Mouse (Mus musculus): ENCODE measurements around the gene Scly. TPM values are rescaled to one million over a fixed set of nuclear protein-coding genes. Genes with fewer than 3 reads are reported as not detected.

The Scly gene
- total RNA-seq, 1 experiment from 2014 or later = 23.2 TPM

DNA sequence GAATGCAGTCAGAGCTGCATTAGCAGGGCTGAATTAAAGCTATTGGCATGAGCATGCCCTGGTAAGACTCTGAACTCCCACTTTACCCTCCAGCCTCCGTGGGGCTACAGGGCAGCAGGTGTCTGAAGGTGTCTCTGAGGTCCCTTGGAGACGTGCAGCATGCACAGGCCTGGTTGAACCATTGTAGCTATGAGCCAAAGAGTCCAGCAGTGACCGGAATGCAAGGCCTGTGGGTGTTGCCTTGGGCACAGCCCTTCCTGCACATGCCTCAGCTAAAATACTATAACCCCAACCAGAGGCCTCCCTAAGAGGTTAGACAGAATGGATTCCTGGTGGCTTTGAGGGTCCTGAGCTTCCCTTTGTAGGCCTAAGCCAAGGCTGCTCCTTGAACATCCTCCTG is 53.1 kb downstream of the Scly start:
- no peak for ATAC-seq (replicated peaks; ENCODE audit: low read depth, poor library complexity, severe bottlenecking)

DNA sequence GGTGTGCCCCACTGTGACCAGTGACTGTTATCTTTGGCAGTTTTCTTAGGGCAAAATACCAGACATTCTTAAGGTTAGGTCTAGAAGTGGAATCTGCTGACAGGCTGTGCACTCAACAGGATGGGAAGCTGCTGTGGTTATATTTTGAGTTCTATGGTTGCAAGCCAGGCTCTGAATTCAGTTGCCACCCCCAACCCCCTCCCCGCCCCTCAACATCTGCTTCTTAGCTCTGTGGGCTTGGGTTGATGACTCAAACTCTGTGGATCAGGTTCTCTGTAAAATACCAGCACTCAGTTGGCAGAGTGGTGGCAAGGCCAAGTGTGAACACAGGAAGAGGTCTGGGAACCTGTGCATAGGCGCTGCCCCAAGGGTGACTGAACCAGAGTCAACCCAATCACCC is 54.1 kb downstream of the Scly start:
- ATAC-seq (replicated peaks; ENCODE audit: low read depth, poor library complexity, severe bottlenecking) = no peak

GRCm38 (mm10) chr1:91356105-91356504 is 58.0 kb downstream of the Scly start:
- no peak for ATAC-seq (replicated peaks; ENCODE audit: low read depth, poor library complexity, severe bottlenecking)

- no peak for ATAC-seq (replicated peaks; ENCODE audit: low read depth, poor library complexity, severe bottlenecking)
Observed at GRCm38 (mm10) chr1:91362113-91362512, 64.0 kb downstream of the Scly start.

- no peak for ATAC-seq (replicated peaks; ENCODE audit: low read depth, poor library complexity, severe bottlenecking)
Observed at GRCm38 (mm10) chr1:91364822-91365644, 66.9 kb downstream of the Scly start.

- ATAC-seq (replicated peaks; ENCODE audit: low read depth, poor library complexity, severe bottlenecking) = no peak
Observed at GRCm38 (mm10) chr1:91365816-91366214, 67.7 kb downstream of the Scly start.

- peak; percentile 83 for ATAC-seq (replicated peaks; ENCODE audit: low read depth, poor library complexity, severe bottlenecking)
Observed at GRCm38 (mm10) chr1:91366215-91367108, 68.3 kb downstream of the Scly start, which contains the start of gene Erfe. TSS of gene Erfe (plus strand) at chr1:91366430.

DNA sequence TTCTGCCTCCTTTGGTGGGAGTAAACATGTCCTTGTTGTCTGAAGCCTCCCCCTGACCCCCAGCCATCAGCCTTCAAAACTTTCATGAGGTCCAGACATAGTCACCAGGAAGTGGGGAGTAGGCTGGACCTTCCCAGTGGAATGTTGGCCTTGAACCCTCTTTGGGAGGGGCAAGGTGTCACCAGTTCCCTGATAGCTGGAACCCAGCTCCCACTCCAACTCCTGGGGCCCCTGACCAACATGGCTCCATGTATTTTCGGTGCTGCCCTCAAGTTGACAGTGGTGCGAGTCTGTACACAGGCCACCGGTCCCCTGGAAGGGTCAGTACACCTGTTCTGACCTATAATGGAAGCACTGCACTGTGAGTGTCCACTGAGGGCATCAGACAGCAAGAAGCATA is 69.2 kb downstream of the Scly start:
- ATAC-seq (replicated peaks; ENCODE audit: low read depth, poor library complexity, severe bottlenecking) = no peak

DNA sequence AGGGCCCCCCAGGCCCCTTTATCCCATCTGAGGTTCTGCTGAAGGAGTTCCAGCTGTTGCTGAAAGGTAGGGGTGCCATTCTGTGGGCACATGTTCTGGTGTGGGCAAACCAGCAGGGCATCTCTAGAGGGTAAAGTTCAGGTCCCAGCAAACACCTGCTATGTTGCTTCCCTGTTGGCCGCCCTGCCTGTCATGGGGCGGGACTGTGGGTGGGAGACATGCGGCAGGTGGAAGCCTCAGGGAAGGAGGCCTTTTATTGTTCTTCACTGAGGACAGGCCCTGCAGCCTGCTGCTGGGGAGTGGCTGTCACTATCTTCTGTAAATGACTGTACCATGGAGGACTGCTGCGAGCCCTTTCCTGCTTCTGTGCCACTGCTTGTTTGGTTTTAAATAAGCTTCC is 71.3 kb downstream of the Scly start:
- ATAC-seq (replicated peaks; ENCODE audit: low read depth, poor library complexity, severe bottlenecking) = no peak

DNA sequence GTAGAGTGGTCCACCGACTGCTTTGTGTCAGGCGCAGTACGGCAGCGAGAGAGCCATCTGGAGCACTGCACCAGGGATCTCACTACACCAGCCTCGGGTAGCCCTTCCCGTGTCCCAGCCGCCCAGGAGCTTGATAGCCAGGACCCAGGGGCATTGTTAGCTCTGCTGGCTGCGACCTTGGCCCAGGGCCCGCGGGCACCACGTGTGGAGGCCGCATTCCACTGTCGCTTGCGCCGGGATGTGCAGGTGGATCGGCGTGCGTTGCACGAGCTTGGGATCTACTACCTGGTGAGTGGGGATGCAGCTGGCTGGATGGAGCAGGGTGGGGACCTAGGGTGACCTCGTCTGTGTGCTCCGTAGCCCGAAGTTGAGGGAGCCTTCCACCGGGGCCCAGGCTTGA is 71.9 kb downstream of the Scly start:
- ATAC-seq (replicated peaks; ENCODE audit: low read depth, poor library complexity, severe bottlenecking) = no peak

Other genes starting within 250 kb of the Scly start
- gene Rbm44, start 153.2 kb upstream of the Scly start, total RNA-seq (2017) = 7.7 and 10.4 TPM in 2 replicates
- 89.1 and 108 TPM in 2 replicates for gene Ramp1, start 118.5 kb upstream of the Scly start, total RNA-seq (2017)
- 35.2 and 44.8 TPM in 2 replicates for gene Ube2f, start 48.0 kb upstream of the Scly start, total RNA-seq (2017)
- 0.14 TPM in 1 of 2 replicates, not detected in the other for gene Espnl, start 23.7 kb downstream of the Scly start, total RNA-seq (2017)
- 0.05 TPM in 1 of 2 replicates, not detected in the other for gene Klhl30, start 52.7 kb downstream of the Scly start, total RNA-seq (2017)
- gene Erfe, start 68.1 kb downstream of the Scly start, total RNA-seq (2017) = 0.58 and 0.73 TPM in 2 replicates
- gene Ilkap, start 100.5 kb downstream of the Scly start, total RNA-seq (2017) = 123 and 126 TPM in 2 replicates
- 22.9 and 31.3 TPM in 2 replicates for gene Hes6, start 115.7 kb downstream of the Scly start, total RNA-seq (2017)
- 5.3 and 6.4 TPM in 2 replicates for gene Per2, start 161.0 kb downstream of the Scly start, total RNA-seq (2017)
- gene Traf3ip1, start 196.3 kb downstream of the Scly start, total RNA-seq (2017) = 4.0 and 5.2 TPM in 2 replicates
- gene Asb1, start 242.2 kb downstream of the Scly start, total RNA-seq (2017) = 14.7 and 15.2 TPM in 2 replicates

All from common myeloid progenitor, adult 5-6 weeks (primary cell).